Mouse (Mus musculus) kidney, embryonic 14.5 days (tissue): Measurements from ENCODE around the gene Ccdc157. TPM values are rescaled to one million over a fixed set of nuclear protein-coding genes. Genes with fewer than 3 reads are reported as not detected.
"Not testable (repeated sequence)": the region's sequence is repeated elsewhere in the genome, so short reads cannot be mapped to it uniquely, and the experiment has no call there.

Experiments used
- ATAC-seq: fragments of 200-750 bp; cut with Nextera tagmentation; 2 replicates; pipeline ENCODE4 v1.8.0; 2017; ENCODE audit warnings: moderate number of reproducible peaks, mild to moderate bottlenecking, moderate TSS enrichment, moderate library complexity; ENCODE audit not compliant: low FRiP score, low TSS enrichment
- H3K27ac ChIP-seq: fragments of 300-500 bp; sonication (generic); 2 replicates; pipeline ENCODE4 v1.5.1; 2014; ENCODE audit warnings: low read depth, mild to moderate bottlenecking, low read length, moderate library complexity, mixed read lengths
- H3K27me3 ChIP-seq: fragments of 300-500 bp; sonication (generic); 2 replicates; pipeline ENCODE4 v1.6.1; 2014; ENCODE audit warnings: mild to moderate bottlenecking, low read length; ENCODE audit not compliant: control insufficient read depth, insufficient read depth
- H3K36me3 ChIP-seq: fragments of 300-500 bp; sonication (generic); 2 replicates; pipeline ENCODE4 v1.6.1; 2014; ENCODE audit warnings: low read length, mixed read lengths; ENCODE audit not compliant: control insufficient read depth, insufficient read depth
- H3K4me1 ChIP-seq: fragments of 300-500 bp; sonication (generic); 2 replicates; pipeline ENCODE4 v1.6.1; 2014; ENCODE audit warnings: low read length, mixed read lengths; ENCODE audit not compliant: control insufficient read depth, insufficient read depth
- H3K4me2 ChIP-seq: fragments of 300-500 bp; sonication (generic); replicated peaks from 2 replicates; pipeline ENCODE4 v1.6.1; 2014; ENCODE audit warnings: low read depth, mild to moderate bottlenecking, low read length
- H3K4me3 ChIP-seq: fragments of 300-500 bp; sonication (generic); 2 replicates; pipeline ENCODE4 v1.5.1; 2014; ENCODE audit warnings: mild to moderate bottlenecking, low read length
- H3K9ac ChIP-seq: fragments of 300-500 bp; sonication (generic); 2 replicates; pipeline ENCODE4 v1.6.1; 2014; ENCODE audit warnings: low read depth, mild to moderate bottlenecking, low read length, moderate library complexity
- H3K9me3 ChIP-seq: fragments of 300-500 bp; sonication (generic); 2 replicates; pipeline ENCODE4 v1.6.1; 2016; ENCODE audit warnings: low read length; ENCODE audit not compliant: control insufficient read depth
- WGBS: fragments of 180-500 bp; shearing (Covaris S2); extraction: QIAGEN DNeasy Blood & Tissue Kit; methylation state at CpG from one replicate; pipeline ENCODE4 v1.1.7; 2014; 5-methylcytosine and 5-hydroxymethylcytosine counted together
- polyA plus RNA-seq: library from polyadenylated mRNA; unstranded; fragments of >200 nt; fragmentation: Nextera tagmentation; extraction: Ambion mirVana; gene quantifications from 2 replicates; pipeline ENCODE4 v1.2.1, GENCODE M21; 2014

Ccdc157 gene
- polyA plus RNA-seq, 1 experiment from 2014 or later: 6.8 TPM

- Histone ChIP-seq H3K27ac (no peak overlapping the region), H3K9me3 (no peaks in the 10 kb centered on the region), H3K4me3 (no peak overlapping the region), H3K36me3 (peaks cover 46% of the 10 kb centered on the region), H3K9ac (no peak overlapping the region), H3K4me1 (no peaks in the 10 kb centered on the region), H3K4me2 (no peak overlapping the region), H3K27me3 (no peaks in the 10 kb centered on the region)
- ATAC-seq: no peak
- 92% methylated on average over 21 of the region's 21 CpGs for WGBS
Observed at GRCm38 (mm10) chr11:4143281-4144062, 16.6 kb downstream of the Ccdc157 start.

DNA sequence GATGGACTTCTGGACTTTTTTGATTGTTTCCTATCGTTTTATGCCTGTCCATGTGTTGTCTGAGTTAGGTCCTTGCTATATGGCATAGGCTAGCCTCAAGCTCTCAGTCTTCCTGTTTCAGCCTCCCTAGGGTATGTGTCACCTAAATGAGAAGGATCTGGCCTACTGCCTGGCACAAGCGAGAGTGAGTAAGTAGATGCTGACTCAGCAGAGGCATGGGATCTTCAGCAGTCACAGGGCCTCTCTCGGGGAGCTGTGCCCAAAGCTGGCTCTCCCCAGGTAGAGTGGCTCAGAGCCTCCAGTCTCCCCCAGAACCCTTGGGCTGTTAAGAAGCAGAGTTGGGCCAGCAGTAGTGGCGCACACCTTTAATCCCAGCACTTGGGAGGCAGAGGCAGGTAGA lies 17.7 kb downstream of the Ccdc157 start:
- Histone ChIP-seq H3K4me2 (no peak overlapping the region), H3K4me3 (no peak overlapping the region), H3K9ac (no peak overlapping the region), H3K27me3 (no peaks in the 10 kb centered on the region), H3K36me3 (peaks cover 50% of the 10 kb centered on the region), H3K4me1 (no peaks in the 10 kb centered on the region), H3K9me3 (no peaks in the 10 kb centered on the region), H3K27ac (no peak overlapping the region)
- ATAC-seq: no peak
- WGBS: 87% methylated on average over 4 of the region's 4 CpGs

GRCm38 (mm10) chr11:4141505-4141904 lies 18.6 kb downstream of the Ccdc157 start:
- no peak overlapping the region for H3K4me3 ChIP-seq
- no peak overlapping the region for H3K9ac ChIP-seq
- no peaks in the 10 kb centered on the region; the same call in 1 of the 2 replicates for H3K4me1 ChIP-seq
- H3K27ac ChIP-seq: no peak overlapping the region
- H3K4me2 ChIP-seq: no peak overlapping the region
- H3K36me3 ChIP-seq: peaks cover 52% of the 10 kb centered on the region
- H3K9me3 ChIP-seq: no peaks in the 10 kb centered on the region
- no peak for ATAC-seq
- H3K27me3 ChIP-seq: no peaks in the 10 kb centered on the region

DNA sequence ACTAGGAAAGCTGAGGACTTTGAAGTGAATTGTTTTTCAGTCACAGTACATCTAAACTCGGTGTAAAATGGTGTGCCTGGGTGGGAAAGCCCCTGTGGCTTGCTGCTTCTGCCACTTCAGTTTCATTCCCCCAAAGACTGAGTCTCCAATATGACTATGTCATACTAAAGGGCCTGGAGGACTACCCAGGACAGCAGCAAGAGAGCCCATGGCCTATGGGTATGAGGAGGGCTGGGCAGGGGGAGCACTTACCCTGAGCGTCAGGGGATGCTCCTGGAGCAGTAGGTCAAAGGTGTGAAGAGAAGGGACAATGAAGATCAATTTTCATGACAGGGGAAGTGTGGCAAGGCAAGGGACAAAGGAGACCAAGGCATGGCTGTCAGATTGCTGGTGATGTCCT lies 21.1 kb downstream of the Ccdc157 start:
- Histone ChIP-seq H3K27me3 (no peaks in the 10 kb centered on the region), H3K4me2 (no peak overlapping the region), H3K4me1 (peaks cover 7% of the 10 kb centered on the region; the same call in 1 of the 2 replicates), H3K27ac (no peak overlapping the region), H3K9ac (no peak overlapping the region), H3K36me3 (peaks cover 52% of the 10 kb centered on the region), H3K9me3 (no peaks in the 10 kb centered on the region), H3K4me3 (no peak overlapping the region)
- WGBS: 41% methylated on average over 2 of the region's 2 CpGs
- ATAC-seq: no peak

DNA sequence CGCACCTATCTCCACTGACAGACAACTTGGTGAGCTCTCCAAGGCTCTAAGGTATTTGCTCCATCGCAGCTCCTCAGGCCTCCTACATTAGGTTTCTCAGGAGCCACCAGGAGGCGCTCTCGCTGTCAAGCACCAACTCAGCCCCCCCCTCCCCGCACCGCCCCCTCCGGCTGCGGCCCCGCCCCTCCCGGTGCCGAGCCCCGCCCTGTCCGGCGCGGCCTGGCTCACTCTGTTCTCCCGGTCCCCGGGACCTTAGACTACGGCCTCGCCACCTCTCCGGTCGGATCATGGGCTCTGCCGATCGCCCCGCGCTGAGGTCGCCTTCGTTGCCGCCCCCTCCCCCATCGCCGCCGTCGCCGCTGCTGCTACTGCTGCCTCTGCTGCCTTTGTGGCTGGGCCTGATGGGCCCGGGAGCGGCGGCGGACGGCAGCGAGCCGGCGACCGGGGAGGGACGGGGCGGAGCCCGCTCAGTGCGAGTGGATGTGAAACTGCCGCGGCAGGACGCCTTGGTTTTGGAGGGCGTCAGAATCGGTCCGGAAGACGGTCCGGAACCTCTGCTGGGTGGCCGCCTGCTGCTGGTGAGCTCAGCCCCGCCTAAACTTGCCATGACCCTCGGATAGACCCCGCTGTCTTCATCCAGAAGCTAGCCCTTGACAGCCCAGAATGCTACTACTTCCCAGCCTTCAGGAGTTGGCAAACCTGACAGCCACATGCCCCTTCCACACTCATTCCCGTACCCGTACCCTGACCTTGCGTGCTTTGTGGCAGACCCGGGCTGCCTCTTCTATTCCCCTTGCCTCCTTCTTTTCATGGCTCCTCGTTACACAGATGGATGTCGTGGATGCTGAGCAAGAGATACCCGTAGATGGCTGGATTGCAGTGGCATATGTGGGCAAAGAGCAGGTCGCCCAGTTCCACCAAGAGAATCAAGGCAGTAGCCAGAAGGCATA lies 24.8 kb downstream of the Ccdc157 start, which contains the start of gene Rnf215:
Gene Rnf215, plus strand, starts transcription at position 217 of the 950 bp plus-strand sequence.
- peak; percentile 89 for ATAC-seq
- peaks cover 7% of the 10 kb centered on the region; the same call in 1 of the 2 replicates for H3K4me1 ChIP-seq
- no peaks in the 10 kb centered on the region for H3K27me3 ChIP-seq
- 2% methylated on average over 62 of the region's 66 CpGs for WGBS
- peak within 1 kb of the TSS; percentile 69; the same call in 1 of the 2 replicates for H3K27ac ChIP-seq
- H3K9ac ChIP-seq: peak within 1 kb of the TSS; percentile 94
- H3K36me3 ChIP-seq: peaks cover 19% of the 10 kb centered on the region
- peaks cover 3% of the 10 kb centered on the region; the same call in 1 of the 2 replicates for H3K9me3 ChIP-seq
- peak within 1 kb of the TSS; percentile 84 for H3K4me2 ChIP-seq
- H3K4me3 ChIP-seq: peak within 1 kb of the TSS; percentile 89

DNA sequence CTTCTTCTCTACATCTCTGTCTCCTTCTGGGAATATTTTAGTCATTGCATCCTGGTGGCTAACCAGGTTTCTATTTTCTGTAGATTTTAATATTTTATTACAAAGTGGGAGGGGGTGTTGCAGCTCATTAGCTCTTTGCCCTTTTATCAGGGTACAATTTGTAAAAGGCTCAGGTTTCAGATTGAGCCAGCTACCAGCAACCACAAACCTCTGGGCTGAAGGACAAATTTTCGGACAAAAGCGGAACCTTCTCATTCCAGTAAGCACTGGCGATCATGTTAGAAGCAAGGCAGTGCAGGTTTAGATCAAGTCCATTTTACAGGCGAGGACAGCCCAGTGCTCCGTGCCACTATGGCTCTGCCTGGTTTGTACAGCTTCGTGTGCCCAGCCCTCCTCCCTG lies 25.7 kb downstream of the Ccdc157 start:
- Histone ChIP-seq H3K4me2 (no peak overlapping the region), H3K9ac (no peak overlapping the region), H3K36me3 (peaks cover 10% of the 10 kb centered on the region; the same call in 1 of the 2 replicates), H3K4me3 (no peak overlapping the region), H3K4me1 (peaks cover 7% of the 10 kb centered on the region; the same call in 1 of the 2 replicates), H3K27me3 (no peaks in the 10 kb centered on the region), H3K9me3 (peaks cover 3% of the 10 kb centered on the region; the same call in 1 of the 2 replicates), H3K27ac (no peak overlapping the region)
- 56% methylated on average over 6 of the region's 6 CpGs for WGBS
- ATAC-seq: no peak

- Histone ChIP-seq H3K9ac (no peak overlapping the region), H3K4me1 (peaks cover 7% of the 10 kb centered on the region; the same call in 1 of the 2 replicates), H3K4me3 (no peak overlapping the region), H3K9me3 (peaks cover 3% of the 10 kb centered on the region; the same call in 1 of the 2 replicates), H3K36me3 (peaks cover 6% of the 10 kb centered on the region; the same call in 1 of the 2 replicates), H3K27me3 (no peaks in the 10 kb centered on the region), H3K27ac (no peak overlapping the region), H3K4me2 (no peak overlapping the region)
- no peak for ATAC-seq
- 56% methylated on average over 3 of the region's 3 CpGs for WGBS
Observed at GRCm38 (mm10) chr11:4133450-4133849, 26.6 kb downstream of the Ccdc157 start.

GRCm38 (mm10) chr11:4128461-4128860 lies 31.6 kb downstream of the Ccdc157 start:
- not testable (repeated sequence) for H3K9me3 ChIP-seq
- WGBS: 95% methylated on average over 4 of the region's 4 CpGs

More at GRCm38 (mm10) chr11:4128461-4128860, 31.6 kb downstream of the Ccdc157 start:
- not testable (repeated sequence) for H3K4me3 ChIP-seq, H3K27me3 ChIP-seq, H3K36me3 ChIP-seq, ATAC-seq, H3K27ac ChIP-seq, H3K4me2 ChIP-seq, H3K4me1 ChIP-seq, H3K9ac ChIP-seq
